Mouse (Mus musculus): ENCODE measurements around the gene Rpp30. TPM values are rescaled to one million over a fixed set of nuclear protein-coding genes. Genes with fewer than 3 reads are reported as not detected.

Rpp30 gene
- polyA plus RNA-seq, 1 experiment from 2014 or later: 72.2 TPM

DNA sequence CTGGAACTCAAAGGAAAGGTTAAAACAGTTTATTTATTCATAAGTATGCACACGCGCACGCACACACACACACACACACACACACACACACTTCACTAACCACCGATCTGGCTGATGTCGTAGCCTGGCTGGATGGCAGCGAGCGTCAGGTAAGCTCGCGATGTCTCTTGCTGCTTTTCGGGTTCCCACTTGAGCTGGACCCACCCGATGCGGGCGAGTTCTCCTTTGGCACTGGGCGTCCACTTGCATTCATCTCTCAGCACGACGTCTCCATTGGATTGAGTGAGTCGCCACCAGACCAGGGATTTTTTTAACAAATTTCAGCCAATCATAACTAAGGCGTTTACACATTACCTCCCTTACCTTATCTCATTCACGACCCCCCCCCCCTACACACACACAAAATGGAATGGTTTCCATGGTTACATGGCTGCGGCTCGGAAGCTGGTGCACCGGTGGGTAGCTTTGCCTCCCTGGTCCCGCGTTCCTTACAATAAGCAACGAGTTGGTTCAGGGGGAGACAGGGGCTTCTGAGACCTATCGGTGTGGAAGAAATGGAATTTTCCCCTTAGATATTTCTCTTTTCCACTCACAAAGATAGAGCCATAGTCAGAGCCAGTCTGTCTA, 25.9 kb downstream of the Rpp30 start:
- Histone ChIP-seq H3K4me3 (no peak overlapping the region), H3K36me3 (peaks cover 7% of the 10 kb centered on the region), H3K27ac (no peak overlapping the region), H3K9me3 (no peaks in the 10 kb centered on the region), H3K4me1 (peaks cover 3% of the 10 kb centered on the region; the same call in 1 of the 2 replicates), H3K27me3 (ENCODE audit: insufficient read depth, poor library complexity, severe bottlenecking) (no peaks in the 10 kb centered on the region)
- WGBS: 78% methylated on average over 26 of the region's 26 CpGs
- no peak for DNase-seq (ENCODE audit: low spot score)

DNA sequence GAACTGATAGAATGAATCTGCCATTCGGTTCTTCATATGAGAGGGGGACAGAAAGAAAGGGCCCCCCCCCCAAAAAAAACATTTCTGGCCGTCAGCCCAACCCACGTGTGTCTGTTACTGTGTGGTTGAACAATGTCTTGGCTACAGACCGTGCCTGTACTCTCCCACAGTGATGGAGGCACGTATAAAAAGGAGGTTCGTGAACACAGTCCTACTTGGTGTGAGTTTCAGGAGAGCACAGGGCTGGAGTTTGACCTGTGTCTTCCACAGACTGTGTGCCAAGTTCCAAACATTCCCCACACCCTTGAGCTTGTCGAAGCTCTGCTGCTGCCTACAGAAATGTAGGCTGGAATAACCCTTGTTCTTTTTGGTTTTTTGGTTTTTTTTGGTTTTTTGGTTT, 26.9 kb downstream of the Rpp30 start:
- WGBS: 32% methylated on average over 7 of the region's 7 CpGs
- H3K9me3 ChIP-seq: no peaks in the 10 kb centered on the region
- peaks cover 7% of the 10 kb centered on the region for H3K4me1 ChIP-seq
- DNase-seq (ENCODE audit: low spot score): no peak
- no peak overlapping the region for H3K27ac ChIP-seq
- H3K36me3 ChIP-seq: peaks cover 9% of the 10 kb centered on the region
- no peaks in the 10 kb centered on the region for H3K27me3 ChIP-seq (ENCODE audit: insufficient read depth, poor library complexity, severe bottlenecking)
- H3K4me3 ChIP-seq: no peak overlapping the region

DNA sequence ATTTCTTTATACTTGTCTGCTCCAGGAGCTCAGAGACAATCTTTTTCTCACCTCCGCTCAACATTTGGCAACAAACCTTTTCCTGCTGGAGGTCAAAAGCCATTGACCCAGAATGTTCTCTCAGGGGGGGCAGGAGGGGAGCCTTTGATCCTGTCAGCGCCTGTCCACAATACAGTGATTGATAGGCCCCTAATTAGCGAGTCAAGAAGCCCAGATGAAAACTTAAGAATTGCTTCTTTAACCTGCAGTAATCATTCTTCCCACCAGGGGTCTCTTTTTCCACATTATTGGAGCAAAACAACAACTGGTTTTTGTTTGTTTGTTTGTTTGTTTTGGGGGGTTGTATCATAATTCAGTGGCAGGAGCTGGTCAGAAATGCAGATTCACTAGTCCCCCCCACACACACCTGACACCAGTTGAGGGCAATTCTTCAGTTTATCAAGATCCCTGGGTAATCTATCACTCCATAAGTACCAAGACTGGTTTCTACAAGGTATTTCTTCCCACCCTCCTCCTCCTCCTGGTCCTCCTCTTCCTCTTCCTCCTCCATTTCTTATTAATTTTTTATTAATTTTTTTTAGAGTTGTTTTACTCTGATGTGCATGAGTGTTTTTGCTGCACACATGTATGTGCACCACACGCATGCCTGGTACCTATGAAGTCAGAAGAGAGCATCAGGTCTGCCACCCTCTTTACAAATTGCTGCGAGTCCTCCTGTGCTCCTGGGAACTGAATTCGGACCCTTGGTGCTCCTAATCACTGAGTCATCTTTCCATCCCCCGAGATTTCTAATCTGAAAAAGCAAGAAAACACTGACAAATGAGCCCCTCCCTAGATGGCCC, 27.8 kb downstream of the Rpp30 start:
- H3K4me1 ChIP-seq: peaks cover 11% of the 10 kb centered on the region
- WGBS: 30% methylated on average over 7 of the region's 7 CpGs
- H3K36me3 ChIP-seq: peaks cover 12% of the 10 kb centered on the region; the same call in 1 of the 2 replicates
- no peak overlapping the region for H3K27ac ChIP-seq
- H3K9me3 ChIP-seq: no peaks in the 10 kb centered on the region
- H3K4me3 ChIP-seq: no peak overlapping the region
- no peak for DNase-seq (ENCODE audit: low spot score)
- no peaks in the 10 kb centered on the region for H3K27me3 ChIP-seq (ENCODE audit: insufficient read depth, poor library complexity, severe bottlenecking)

DNA sequence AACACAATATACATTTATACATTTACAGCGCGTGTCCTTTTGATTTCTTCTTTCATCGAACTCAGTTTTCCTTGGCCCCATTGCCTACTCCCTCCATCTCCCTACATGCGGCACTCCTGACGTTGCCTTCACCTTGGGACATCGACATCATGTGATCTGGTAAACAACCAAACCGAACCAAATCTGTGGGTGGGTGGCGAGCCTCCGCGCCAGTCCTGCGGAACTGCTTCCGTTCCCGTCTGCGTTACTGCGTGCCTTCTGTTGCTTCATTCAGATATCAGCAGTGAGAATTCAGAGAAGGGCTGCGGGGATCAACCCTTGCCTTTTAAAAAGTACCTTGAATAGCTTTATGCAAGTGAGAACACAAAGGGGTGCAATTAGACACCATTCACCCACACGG, 28.5 kb downstream of the Rpp30 start:
- Histone ChIP-seq H3K4me1 (peaks cover 18% of the 10 kb centered on the region), H3K4me3 (no peak overlapping the region), H3K27me3 (ENCODE audit: insufficient read depth, poor library complexity, severe bottlenecking) (no peaks in the 10 kb centered on the region), H3K27ac (no peak overlapping the region), H3K36me3 (peaks cover 15% of the 10 kb centered on the region; the same call in 1 of the 2 replicates), H3K9me3 (no peaks in the 10 kb centered on the region)
- 49% methylated on average over 17 of the region's 17 CpGs for WGBS
- DNase-seq (ENCODE audit: low spot score): no peak

DNA sequence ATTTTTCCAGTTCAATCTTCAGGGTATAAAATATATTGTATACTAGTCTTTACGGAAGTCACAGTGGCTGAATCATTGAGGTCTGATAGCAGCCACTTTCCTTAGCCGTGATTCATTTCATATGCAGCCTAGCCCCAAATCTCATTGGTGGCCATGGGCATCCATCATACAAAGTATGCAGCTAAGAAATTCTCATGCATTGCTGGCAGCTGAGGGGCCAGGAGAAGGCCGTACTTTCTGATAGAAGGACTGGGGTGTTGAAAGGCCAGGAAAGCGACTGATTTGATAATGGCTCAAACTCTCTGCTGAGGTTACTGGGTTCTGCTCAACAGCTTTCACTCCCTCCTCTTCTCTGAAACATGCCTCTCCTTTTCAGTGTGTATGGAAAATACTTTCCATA, 32.7 kb downstream of the Rpp30 start:
- peak; percentile 84 for DNase-seq (ENCODE audit: low spot score)
- no peaks in the 10 kb centered on the region for H3K9me3 ChIP-seq
- 42% methylated on average over 4 of the region's 4 CpGs for WGBS
- H3K36me3 ChIP-seq: peaks cover 15% of the 10 kb centered on the region; the same call in 1 of the 2 replicates
- peak overlapping the region; percentile 62 for H3K4me3 ChIP-seq
- no peaks in the 10 kb centered on the region for H3K27me3 ChIP-seq (ENCODE audit: insufficient read depth, poor library complexity, severe bottlenecking)
- H3K4me1 ChIP-seq: peaks cover 27% of the 10 kb centered on the region
- peak overlapping the region; percentile 91 for H3K27ac ChIP-seq

DNA sequence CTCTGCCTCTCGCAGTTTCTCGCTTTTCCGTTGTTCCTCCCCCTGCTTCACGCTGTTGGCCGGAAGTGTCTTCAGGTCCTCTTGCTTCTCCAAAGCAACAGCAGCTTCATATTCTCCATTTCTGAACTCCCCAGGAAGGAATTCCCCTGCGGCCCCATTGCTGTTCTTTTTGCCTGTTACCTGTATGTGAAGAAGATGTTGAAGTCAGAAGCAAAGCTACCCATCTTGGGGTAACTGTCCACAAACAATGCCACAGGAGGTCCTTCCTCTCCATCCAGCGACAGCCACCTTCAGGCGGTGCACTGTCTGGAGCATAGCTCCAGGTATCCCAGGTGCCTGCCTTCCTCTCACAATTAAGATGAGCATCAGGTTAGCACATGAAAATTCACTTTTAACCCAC, 35.7 kb downstream of the Rpp30 start:
- peak overlapping the region; percentile 62 for H3K4me3 ChIP-seq

DNA sequence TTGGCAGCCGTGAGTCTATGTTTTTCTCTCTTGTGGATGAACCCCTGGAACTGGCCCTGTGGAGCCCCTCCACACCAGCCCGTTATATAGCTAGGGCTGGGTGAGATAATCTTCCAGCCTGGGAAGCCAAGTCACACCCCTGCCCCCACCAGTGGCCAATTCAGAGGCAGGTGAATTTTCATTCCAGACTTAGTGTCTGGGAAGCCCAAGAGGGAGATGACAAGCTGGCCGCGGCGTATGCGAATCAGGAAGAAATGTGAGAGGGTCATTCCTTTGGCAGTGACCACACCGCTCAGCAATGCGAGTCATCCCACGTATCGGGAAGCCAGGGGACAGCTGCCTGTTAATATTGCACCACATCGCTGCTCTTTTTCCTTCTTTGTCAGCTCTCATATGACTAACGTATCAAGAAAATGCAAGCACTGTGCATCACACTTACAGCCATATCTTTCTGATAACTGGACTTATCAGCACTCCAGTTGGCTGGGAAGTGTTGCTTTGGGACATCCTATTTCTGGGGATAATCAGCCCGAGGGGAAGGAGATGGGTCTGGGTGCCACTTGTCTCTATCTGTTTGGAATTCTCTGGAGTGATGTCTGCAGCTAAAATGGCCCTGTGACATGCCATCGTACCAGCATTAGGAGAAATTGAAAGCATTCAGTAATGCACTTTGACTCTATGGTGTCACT, 36.4 kb downstream of the Rpp30 start, which contains the start of gene Ankrd1:
Ankrd1 (minus strand) TSS at position 317 of the 689 bp plus-strand sequence.
- 20% methylated on average over 14 of the region's 14 CpGs for whole genome bisulfite sequencing
- Histone ChIP-seq H3K27me3 (ENCODE audit: insufficient read depth, poor library complexity, severe bottlenecking) (no peaks in the 10 kb centered on the region), H3K4me1 (peaks cover 31% of the 10 kb centered on the region), H3K9me3 (peaks cover 9% of the 10 kb centered on the region), H3K4me3 (peak within 1 kb of the TSS; percentile 62), H3K36me3 (peaks cover 11% of the 10 kb centered on the region; the same call in 1 of the 2 replicates), H3K27ac (peak within 1 kb of the TSS; percentile 91)
- DNase-seq (ENCODE audit: low spot score): peak; percentile 96

More for the DNA sequence above, 35.7 kb downstream of the Rpp30 start:
- Histone ChIP-seq H3K36me3 (peaks cover 11% of the 10 kb centered on the region; the same call in 1 of the 2 replicates), H3K4me1 (peaks cover 31% of the 10 kb centered on the region), H3K27me3 (ENCODE audit: insufficient read depth, poor library complexity, severe bottlenecking) (no peaks in the 10 kb centered on the region), H3K27ac (peak overlapping the region; percentile 91), H3K9me3 (peaks cover 9% of the 10 kb centered on the region)
- 56% methylated on average over 8 of the region's 8 CpGs for WGBS
- no peak for DNase-seq (ENCODE audit: low spot score)

DNA sequence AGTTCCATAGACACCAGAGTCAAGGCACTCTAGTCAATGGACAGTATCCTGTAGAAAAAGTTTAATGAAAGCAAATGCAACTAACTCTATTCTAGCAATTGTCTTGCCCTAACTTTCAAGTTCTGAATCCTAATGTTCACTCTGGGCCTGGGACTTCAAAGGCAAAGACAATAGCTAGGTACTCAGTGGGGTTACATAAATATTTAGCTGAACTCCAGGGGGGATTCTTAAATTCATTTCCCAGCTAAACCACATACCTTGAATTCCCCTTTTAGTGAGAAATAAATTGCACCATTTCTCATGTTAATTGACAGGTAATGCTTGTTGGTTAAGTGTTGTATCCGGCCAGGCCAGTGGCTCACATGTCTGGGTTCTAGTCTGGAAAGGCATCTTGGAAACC, 40.7 kb downstream of the Rpp30 start:
- no peak for DNase-seq (ENCODE audit: low spot score)
- peaks cover 9% of the 10 kb centered on the region for H3K9me3 ChIP-seq
- H3K36me3 ChIP-seq: no peaks in the 10 kb centered on the region
- H3K27me3 ChIP-seq (ENCODE audit: insufficient read depth, poor library complexity, severe bottlenecking): no peaks in the 10 kb centered on the region
- H3K4me1 ChIP-seq: peaks cover 20% of the 10 kb centered on the region
- H3K4me3 ChIP-seq: no peak overlapping the region
- 71% methylated on average over 1 of the region's 1 CpGs for WGBS
- no peak overlapping the region for H3K27ac ChIP-seq

DNA sequence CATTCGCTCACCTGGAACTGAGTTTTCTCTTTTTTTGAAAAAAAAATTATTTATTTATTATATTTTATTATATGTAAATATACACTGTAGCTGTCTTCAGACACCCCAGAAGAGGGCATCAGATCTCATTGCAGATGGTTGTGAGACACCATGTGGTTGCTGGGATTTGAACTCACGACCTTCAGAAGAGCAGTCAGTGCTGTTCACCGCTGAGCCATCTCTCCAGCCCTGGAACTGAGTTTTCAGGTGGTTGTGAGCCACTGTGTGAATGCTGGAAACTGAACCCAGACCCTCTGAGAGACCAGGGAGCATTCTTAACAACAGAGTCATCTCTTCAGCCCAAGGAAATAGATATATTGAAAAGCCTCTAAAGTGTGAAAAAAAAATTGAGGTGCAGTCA, 44.9 kb downstream of the Rpp30 start:
- H3K36me3 ChIP-seq: no peaks in the 10 kb centered on the region
- H3K27me3 ChIP-seq (ENCODE audit: insufficient read depth, poor library complexity, severe bottlenecking): no peaks in the 10 kb centered on the region
- H3K9me3 ChIP-seq: peaks cover 4% of the 10 kb centered on the region
- WGBS: 89% methylated on average over 3 of the region's 3 CpGs
- peak overlapping the region; percentile 96 for H3K27ac ChIP-seq
- peaks cover 27% of the 10 kb centered on the region for H3K4me1 ChIP-seq
- no peak overlapping the region for H3K4me3 ChIP-seq
- DNase-seq (ENCODE audit: low spot score): peak; percentile 63

DNA sequence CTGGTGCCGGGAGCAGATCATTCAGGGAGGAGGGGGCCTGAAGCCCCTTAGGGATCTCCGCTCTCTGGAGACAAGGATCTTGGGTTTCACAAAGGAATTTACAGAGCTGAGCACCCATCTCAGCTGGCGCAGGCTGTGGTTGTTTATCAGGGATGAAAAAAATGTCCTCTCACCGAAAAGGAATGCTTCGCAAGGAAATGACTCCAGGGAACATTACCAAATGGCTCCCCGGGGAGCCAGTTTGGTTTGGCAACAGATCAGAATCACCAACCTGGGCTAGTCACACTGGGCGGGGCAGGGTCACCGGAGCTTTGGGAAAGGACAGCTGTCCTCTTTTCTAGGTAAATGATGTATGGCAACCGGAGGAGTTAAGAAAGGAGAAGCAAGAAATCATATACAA, 45.7 kb downstream of the Rpp30 start:
- Histone ChIP-seq H3K27me3 (ENCODE audit: insufficient read depth, poor library complexity, severe bottlenecking) (no peaks in the 10 kb centered on the region), H3K9me3 (no peaks in the 10 kb centered on the region), H3K4me3 (peak overlapping the region; percentile 43), H3K4me1 (peaks cover 32% of the 10 kb centered on the region), H3K36me3 (no peaks in the 10 kb centered on the region), H3K27ac (peak overlapping the region; percentile 96)
- DNase-seq (ENCODE audit: low spot score): peak; percentile 86
- WGBS: 5% methylated on average over 9 of the region's 9 CpGs

DNA sequence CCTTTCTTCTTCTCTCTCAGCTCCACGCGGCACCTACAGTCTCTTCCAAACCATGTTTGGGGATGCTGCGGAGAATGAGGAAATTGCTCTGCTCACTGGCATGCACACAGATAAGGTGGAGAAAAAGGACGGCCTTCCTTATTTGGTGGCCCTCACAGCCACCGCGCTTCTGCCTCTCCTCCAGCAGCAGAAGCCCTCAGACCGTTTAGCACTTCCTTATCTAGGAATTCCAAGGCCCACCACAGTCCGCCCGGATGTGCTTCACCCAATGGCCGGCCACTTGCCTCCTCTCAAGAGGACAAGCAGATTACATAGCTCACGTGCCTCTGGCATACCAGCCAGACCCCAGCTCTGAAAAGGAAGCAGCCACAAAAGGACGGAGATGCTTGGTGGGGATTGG, 46.1 kb downstream of the Rpp30 start:
- Histone ChIP-seq H3K4me1 (peaks cover 32% of the 10 kb centered on the region), H3K27ac (peak overlapping the region; percentile 96), H3K9me3 (no peaks in the 10 kb centered on the region), H3K4me3 (peak overlapping the region; percentile 43), H3K36me3 (no peaks in the 10 kb centered on the region), H3K27me3 (ENCODE audit: insufficient read depth, poor library complexity, severe bottlenecking) (no peaks in the 10 kb centered on the region)
- under 1% methylated on average over 12 of the region's 12 CpGs for WGBS
- peak; percentile 95 for DNase-seq (ENCODE audit: low spot score)

DNA sequence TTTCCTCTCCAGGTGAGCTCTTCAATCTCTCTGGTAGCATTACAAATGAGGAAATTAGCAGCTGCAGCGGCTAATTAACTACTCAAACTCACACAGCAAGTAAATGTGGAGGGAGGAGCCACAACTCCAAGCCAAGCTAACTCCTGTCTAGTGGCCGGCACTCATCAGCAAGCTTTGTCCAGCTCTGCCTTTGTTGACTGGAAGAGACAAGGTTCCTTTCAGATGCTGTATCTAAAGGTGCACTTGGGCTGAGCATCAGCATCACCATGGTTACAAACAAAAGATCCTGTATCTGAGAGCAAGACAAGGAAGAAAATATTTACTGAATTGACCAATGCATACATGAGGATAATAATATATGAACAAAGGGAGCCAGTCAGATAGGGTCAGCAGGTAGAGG, 46.7 kb downstream of the Rpp30 start:
- Histone ChIP-seq H3K27ac (peak overlapping the region; percentile 96), H3K4me1 (peaks cover 32% of the 10 kb centered on the region), H3K27me3 (ENCODE audit: insufficient read depth, poor library complexity, severe bottlenecking) (no peaks in the 10 kb centered on the region), H3K36me3 (no peaks in the 10 kb centered on the region), H3K4me3 (peak overlapping the region; percentile 43), H3K9me3 (no peaks in the 10 kb centered on the region)
- WGBS: 16% methylated on average over 2 of the region's 2 CpGs
- peak; percentile 59 for DNase-seq (ENCODE audit: low spot score)

DNA sequence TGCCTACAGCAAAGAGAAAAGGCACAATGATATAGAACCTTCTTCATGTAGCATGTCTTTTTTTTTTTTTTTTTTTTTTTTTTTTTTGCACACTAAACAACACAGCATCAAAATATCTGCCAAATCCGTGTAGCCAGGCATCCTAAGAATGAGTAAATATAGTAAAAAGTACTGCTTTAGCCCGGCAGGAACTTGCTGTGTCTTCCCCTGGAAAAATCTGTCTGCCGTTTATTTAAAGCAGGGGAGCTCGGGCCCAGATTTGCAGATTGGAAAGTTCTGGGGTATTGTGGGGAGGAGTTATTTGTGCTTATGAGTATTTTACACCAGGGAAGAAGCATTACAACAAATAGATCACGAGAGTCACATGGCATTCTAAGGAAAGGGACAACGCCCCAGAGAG, 48.5 kb downstream of the Rpp30 start:
- no peaks in the 10 kb centered on the region for H3K9me3 ChIP-seq

More for the DNA sequence above, 48.5 kb downstream of the Rpp30 start:
- no peaks in the 10 kb centered on the region for H3K27me3 ChIP-seq (ENCODE audit: insufficient read depth, poor library complexity, severe bottlenecking)
- H3K4me3 ChIP-seq: no peak overlapping the region
- H3K27ac ChIP-seq: peak overlapping the region; percentile 36; the same call in 1 of the 2 replicates
- H3K4me1 ChIP-seq: peaks cover 32% of the 10 kb centered on the region
- peak; percentile 22 for DNase-seq (ENCODE audit: low spot score)
- 69% methylated on average over 6 of the region's 6 CpGs for WGBS
- H3K36me3 ChIP-seq: no peaks in the 10 kb centered on the region

All from heart, embryonic 10.5 days (tissue).